Mouse (Mus musculus) heart, embryonic 10.5 days (tissue): ENCODE results near the gene Slc4a1ap. TPM values are rescaled to one million over a fixed set of nuclear protein-coding genes. Genes with fewer than 3 reads are reported as not detected.
"Not testable (repeated sequence)": the region's sequence is repeated elsewhere in the genome, so short reads cannot be mapped to it uniquely, and the experiment has no call there.

Source experiments
- DNase-seq: peaks from one replicate; pipeline ENCODE4 v3.0.0-alpha.2; 2017; ENCODE audit warnings: low spot score
- H3K27ac ChIP-seq: fragments of 300-500 bp; sonication (generic); 2 replicates; pipeline ENCODE4 v1.5.1; 2016; ENCODE audit warnings: mild to moderate bottlenecking
- H3K27me3 ChIP-seq: fragments of 300-500 bp; sonication (generic); 2 replicates; pipeline ENCODE4 v1.6.1; 2016; ENCODE audit warnings: mild to moderate bottlenecking; ENCODE audit not compliant: poor library complexity, insufficient read depth, severe bottlenecking
- H3K36me3 ChIP-seq: fragments of 300-500 bp; sonication (generic); 2 replicates; pipeline ENCODE4 v1.6.1; 2016; ENCODE audit warnings: mild to moderate bottlenecking, moderate library complexity
- H3K4me1 ChIP-seq: fragments of 300-500 bp; sonication (generic); 2 replicates; pipeline ENCODE4 v1.6.1; 2016; ENCODE audit warnings: mild to moderate bottlenecking
- H3K4me3 ChIP-seq: fragments of 300-500 bp; sonication (generic); 2 replicates; pipeline ENCODE4 v1.5.1; 2016; ENCODE audit warnings: mild to moderate bottlenecking, moderate library complexity
- H3K9me3 ChIP-seq: fragments of 300-500 bp; sonication (generic); 2 replicates; pipeline ENCODE4 v1.6.1; 2016; ENCODE audit warnings: mild to moderate bottlenecking, moderate library complexity
- WGBS: fragments of 180-500 bp; shearing (Covaris S2); methylation state at CpG from one replicate; pipeline ENCODE4 v1.1.7; 2016; 5-methylcytosine and 5-hydroxymethylcytosine counted together
- polyA plus RNA-seq: library from polyadenylated mRNA; unstranded; fragments of >200 nt; fragmentation: Nextera tagmentation; extraction: Ambion mirVana; gene quantifications from 2 replicates; pipeline ENCODE4 v1.2.1, GENCODE M21; 2016

The Slc4a1ap gene
- polyA plus RNA-seq = 24.2 and 31.5 TPM in 2 replicates

GRCm38 (mm10) chr5:31526354-31527116 is at the start of gene Slc4a1ap:
Gene Slc4a1ap, plus strand, starts transcription at chr5:31526995.
- H3K27ac ChIP-seq = peak within 1 kb of the TSS; percentile 95
- peaks cover 45% of the 10 kb centered on the region for H3K36me3 ChIP-seq
- peak; percentile 84 for DNase-seq
- peaks cover 17% of the 10 kb centered on the region for H3K4me1 ChIP-seq
- H3K4me3 ChIP-seq = peak within 1 kb of the TSS; percentile 90
- H3K27me3 ChIP-seq = no peaks in the 10 kb centered on the region
- H3K9me3 ChIP-seq = no peaks in the 10 kb centered on the region
- 1% methylated on average over 28 of the region's 28 CpGs for WGBS

GRCm38 (mm10) chr5:31480536-31480935 is 46.3 kb upstream of the Slc4a1ap start:
- no peaks in the 10 kb centered on the region for H3K27me3 ChIP-seq
- no peak for DNase-seq
- H3K9me3 ChIP-seq = no peaks in the 10 kb centered on the region
- H3K36me3 ChIP-seq = peaks cover 76% of the 10 kb centered on the region
- H3K4me1 ChIP-seq = no peaks in the 10 kb centered on the region
- 92% methylated on average over 4 of the region's 4 CpGs for WGBS
- H3K4me3 ChIP-seq = no peak overlapping the region
- no peak overlapping the region for H3K27ac ChIP-seq

- no peaks in the 10 kb centered on the region for H3K27me3 ChIP-seq
- DNase-seq = no peak
- H3K9me3 ChIP-seq = no peaks in the 10 kb centered on the region
- WGBS = 93% methylated on average over 3 of the region's 3 CpGs
- no peak within 1 kb of the TSS for H3K27ac ChIP-seq
- no peaks in the 10 kb centered on the region for H3K4me1 ChIP-seq
- H3K36me3 ChIP-seq = peaks cover 27% of the 10 kb centered on the region
- no peak within 1 kb of the TSS for H3K4me3 ChIP-seq
Measured at GRCm38 (mm10) chr5:31485440-31485839, 41.4 kb upstream of the Slc4a1ap start, which contains the start of gene 4930548H24Rik. Gene 4930548H24Rik, plus strand, starts transcription at chr5:31485740.

DNA sequence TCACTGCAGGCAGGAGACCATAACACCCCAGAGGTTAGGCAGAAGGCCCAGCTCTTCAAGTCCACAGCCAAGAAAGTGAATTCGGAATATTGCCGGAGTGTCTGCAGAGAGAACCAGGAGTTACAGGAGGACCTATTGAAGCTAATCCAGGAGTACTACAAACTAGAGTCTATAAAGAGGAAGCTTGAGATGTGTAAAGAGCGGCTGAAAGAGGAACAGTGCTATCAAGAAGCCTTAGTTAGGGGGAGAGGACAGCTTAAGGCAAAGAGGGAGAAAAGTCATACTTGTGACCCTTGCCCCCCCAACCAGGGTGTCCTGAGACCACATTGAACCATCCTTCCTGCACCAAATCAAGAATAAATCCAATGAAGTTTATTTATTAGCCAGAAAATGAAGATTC is 38.9 kb upstream of the Slc4a1ap start:
- Histone ChIP-seq H3K27ac (no peak overlapping the region), H3K4me1 (no peaks in the 10 kb centered on the region), H3K36me3 (0 out of 2 replicates have a peak, but pooled peaks cover 5% of the 10 kb centered on the region), H3K27me3 (no peaks in the 10 kb centered on the region), H3K4me3 (no peak overlapping the region), H3K9me3 (no peaks in the 10 kb centered on the region)
- DNase-seq = no peak
- WGBS = 88% methylated on average over 3 of the region's 3 CpGs

- no peak overlapping the region for H3K4me3 ChIP-seq
- DNase-seq = no peak
- H3K27me3 ChIP-seq = no peaks in the 10 kb centered on the region
- no peaks in the 10 kb centered on the region for H3K9me3 ChIP-seq
- no peak overlapping the region for H3K27ac ChIP-seq
- H3K36me3 ChIP-seq = 0 out of 2 replicates have a peak, but pooled peaks cover 4% of the 10 kb centered on the region
- WGBS = 66% methylated on average over 7 of the region's 7 CpGs
- no peaks in the 10 kb centered on the region for H3K4me1 ChIP-seq
Measured at GRCm38 (mm10) chr5:31489116-31489769, 37.6 kb upstream of the Slc4a1ap start.

DNA sequence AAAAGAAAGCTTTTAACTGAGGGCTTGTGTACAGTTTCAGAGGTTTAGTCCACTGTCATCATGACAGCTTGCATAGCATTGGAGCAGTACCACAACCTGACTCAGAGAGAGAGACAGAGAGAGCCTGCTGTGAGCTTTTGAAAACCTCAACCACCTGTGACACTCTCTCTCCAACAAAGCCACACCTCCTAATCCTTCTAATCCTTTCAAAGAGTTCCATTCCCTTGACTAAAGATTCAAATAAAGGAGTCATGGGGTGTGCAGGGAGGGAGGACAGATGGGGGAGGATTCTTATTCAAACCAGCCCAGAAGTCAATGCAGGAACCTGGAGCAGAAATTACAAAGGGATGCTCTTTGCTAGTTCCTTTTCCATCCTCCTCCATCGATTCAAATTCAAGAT is 34.8 kb upstream of the Slc4a1ap start:
- WGBS = 63% methylated on average over 1 of the region's 1 CpGs

GRCm38 (mm10) chr5:31494513-31495297 is 32.1 kb upstream of the Slc4a1ap start, which contains the start of gene Gpn1:
Gene Gpn1, plus strand, starts transcription at chr5:31494741.
- Histone ChIP-seq H3K27me3 (no peaks in the 10 kb centered on the region), H3K27ac (peak within 1 kb of the TSS; percentile 88), H3K36me3 (peaks cover 35% of the 10 kb centered on the region), H3K9me3 (no peaks in the 10 kb centered on the region), H3K4me1 (peaks cover 10% of the 10 kb centered on the region), H3K4me3 (peak within 1 kb of the TSS; percentile 87)
- WGBS = 0% methylated on average over 49 of the region's 49 CpGs
- peak; percentile 97 for DNase-seq

More for the DNA sequence above, 34.8 kb upstream of the Slc4a1ap start:
- Histone ChIP-seq H3K36me3 (peaks cover 10% of the 10 kb centered on the region), H3K4me1 (peaks cover 10% of the 10 kb centered on the region), H3K4me3 (no peak overlapping the region), H3K9me3 (no peaks in the 10 kb centered on the region), H3K27me3 (no peaks in the 10 kb centered on the region), H3K27ac (no peak overlapping the region)
- no peak for DNase-seq

DNA sequence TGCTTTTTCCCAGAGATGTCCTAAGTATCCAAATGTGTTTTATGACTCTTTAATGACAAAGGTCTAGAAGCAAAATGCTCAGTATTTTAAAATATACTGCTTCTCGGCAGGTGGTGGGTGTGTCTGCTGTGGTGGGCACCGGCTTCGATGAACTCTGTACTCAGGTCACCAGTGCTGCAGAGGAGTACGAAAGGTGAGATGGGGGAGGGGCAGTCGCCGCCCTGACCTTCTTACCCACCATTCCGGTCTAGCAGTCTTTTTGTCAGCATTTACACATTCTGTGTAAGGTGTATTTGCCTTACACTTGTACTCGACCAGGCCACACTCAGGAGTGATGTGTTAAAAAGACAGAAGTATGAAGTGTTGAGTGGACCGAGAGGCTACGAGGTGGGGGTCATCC is 22.0 kb upstream of the Slc4a1ap start:
- Histone ChIP-seq H3K4me3 (no peak overlapping the region), H3K36me3 (peaks cover 89% of the 10 kb centered on the region), H3K4me1 (peaks cover 2% of the 10 kb centered on the region; the same call in 1 of the 2 replicates), H3K9me3 (no peaks in the 10 kb centered on the region), H3K27me3 (no peaks in the 10 kb centered on the region), H3K27ac (no peak overlapping the region)
- no peak for DNase-seq
- 89% methylated on average over 10 of the region's 10 CpGs for WGBS

- WGBS = 78% methylated on average over 1 of the region's 1 CpGs
- Histone ChIP-seq H3K9me3 (no peaks in the 10 kb centered on the region), H3K36me3 (peaks cover 90% of the 10 kb centered on the region)
Measured at GRCm38 (mm10) chr5:31512481-31512880, 14.3 kb upstream of the Slc4a1ap start.

DNA sequence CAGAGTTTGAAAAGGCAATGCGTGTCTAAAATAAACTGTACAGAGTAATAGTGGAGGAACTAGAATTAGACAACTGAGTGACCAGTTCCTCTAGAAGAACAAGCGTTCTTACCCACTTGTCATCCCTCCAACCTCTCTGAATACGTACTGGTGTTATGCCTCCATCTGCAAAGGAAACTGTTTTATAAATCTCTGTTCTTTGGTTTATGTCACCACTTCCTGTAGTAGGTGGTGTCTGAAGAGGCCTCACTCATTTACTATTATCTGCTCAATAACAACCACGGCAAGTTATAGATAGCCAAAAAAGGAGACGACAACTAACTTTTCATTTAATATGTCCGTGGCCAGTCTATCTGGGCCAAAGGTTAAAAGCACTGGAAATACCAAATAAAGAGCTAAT is 6.2 kb upstream of the Slc4a1ap start:
- Histone ChIP-seq H3K27ac (no peak overlapping the region), H3K9me3 (no peaks in the 10 kb centered on the region), H3K27me3 (no peaks in the 10 kb centered on the region), H3K36me3 (peaks cover 68% of the 10 kb centered on the region), H3K4me1 (peaks cover 2% of the 10 kb centered on the region; the same call in 1 of the 2 replicates), H3K4me3 (no peak overlapping the region)
- no peak for DNase-seq
- 94% methylated on average over 6 of the region's 6 CpGs for WGBS

More at GRCm38 (mm10) chr5:31512481-31512880, 14.3 kb upstream of the Slc4a1ap start:
- Histone ChIP-seq H3K27me3 (no peaks in the 10 kb centered on the region), H3K4me3 (no peak overlapping the region), H3K4me1 (no peaks in the 10 kb centered on the region), H3K27ac (no peak overlapping the region)
- DNase-seq = no peak

GRCm38 (mm10) chr5:31527117-31527680 is 404 bp downstream of the Slc4a1ap start:
- DNase-seq = no peak
- Histone ChIP-seq H3K9me3 (no peaks in the 10 kb centered on the region), H3K4me3 (peak overlapping the region; percentile 90), H3K36me3 (peaks cover 45% of the 10 kb centered on the region), H3K27ac (peak overlapping the region; percentile 95), H3K27me3 (no peaks in the 10 kb centered on the region), H3K4me1 (peaks cover 17% of the 10 kb centered on the region)
- 2% methylated on average over 40 of the region's 40 CpGs for WGBS

- peaks cover 45% of the 10 kb centered on the region for H3K36me3 ChIP-seq
- H3K4me3 ChIP-seq = peak within 1 kb of the TSS; percentile 90
- WGBS = 78% methylated on average over 11 of the region's 11 CpGs
- not testable (repeated sequence) for H3K9me3 ChIP-seq, H3K27me3 ChIP-seq, DNase-seq
- H3K4me1 ChIP-seq = peaks cover 17% of the 10 kb centered on the region
- H3K27ac ChIP-seq = peak within 1 kb of the TSS; percentile 95
Measured at GRCm38 (mm10) chr5:31527707-31528106, 912 bp downstream of the Slc4a1ap start, which contains the start of gene Supt7l. Gene Supt7l, minus strand, starts transcription at chr5:31527807.
